Mouse (Mus musculus): ENCODE measurements around the gene Abcb9. TPM values are rescaled to one million over a fixed set of nuclear protein-coding genes. Genes with fewer than 3 reads are reported as not detected.

The Abcb9 gene
- polyA plus RNA-seq, 1 experiment from 2014 or later: 0.54 TPM

- WGBS: 28% methylated on average over 17 of the region's 17 CpGs
- Histone ChIP-seq H3K4me1 (peaks cover 33% of the 10 kb centered on the region), H3K36me3 (peaks cover 5% of the 10 kb centered on the region; the same call in 1 of the 2 replicates), H3K9me3 (replicated peaks) (no peaks in the 10 kb centered on the region), H3K4me3 (peak overlapping the region; percentile 96), H3K27ac (replicated peaks) (peak overlapping the region; percentile 92), H3K27me3 (ENCODE audit: low read depth, poor library complexity, severe bottlenecking) (no peaks in the 10 kb centered on the region)
- DNase-seq (ENCODE audit: low spot score): peak; percentile 60
Measured at GRCm38 (mm10) chr5:124111077-124111741, 15.6 kb upstream of the Abcb9 start.

- no peak overlapping the region for H3K27ac ChIP-seq (replicated peaks)
- no peaks in the 10 kb centered on the region for H3K9me3 ChIP-seq (replicated peaks)
- H3K27me3 ChIP-seq (ENCODE audit: low read depth, poor library complexity, severe bottlenecking): no peaks in the 10 kb centered on the region
- WGBS: 95% methylated on average over 9 of the region's 9 CpGs
- no peak overlapping the region for H3K4me3 ChIP-seq
- H3K36me3 ChIP-seq: no peaks in the 10 kb centered on the region
- DNase-seq (ENCODE audit: low spot score): no peak
- no peaks in the 10 kb centered on the region for H3K4me1 ChIP-seq
Measured at GRCm38 (mm10) chr5:124103552-124103951, 8.0 kb upstream of the Abcb9 start.

GRCm38 (mm10) chr5:124103020-124103419, 7.4 kb upstream of the Abcb9 start:
- H3K36me3 ChIP-seq: no peaks in the 10 kb centered on the region
- H3K27ac ChIP-seq (replicated peaks): no peak overlapping the region
- WGBS: 86% methylated on average over 3 of the region's 3 CpGs
- no peaks in the 10 kb centered on the region for H3K9me3 ChIP-seq (replicated peaks)
- no peaks in the 10 kb centered on the region for H3K4me1 ChIP-seq
- H3K27me3 ChIP-seq (ENCODE audit: low read depth, poor library complexity, severe bottlenecking): no peaks in the 10 kb centered on the region
- no peak for DNase-seq (ENCODE audit: low spot score)
- H3K4me3 ChIP-seq: no peak overlapping the region

- no peak for DNase-seq (ENCODE audit: low spot score)
- H3K4me3 ChIP-seq: no peak overlapping the region
- no peaks in the 10 kb centered on the region for H3K9me3 ChIP-seq (replicated peaks)
- H3K27me3 ChIP-seq (ENCODE audit: low read depth, poor library complexity, severe bottlenecking): no peaks in the 10 kb centered on the region
- no peaks in the 10 kb centered on the region for H3K36me3 ChIP-seq
- no peak overlapping the region for H3K27ac ChIP-seq (replicated peaks)
- no peaks in the 10 kb centered on the region for H3K4me1 ChIP-seq
- 86% methylated on average over 6 of the region's 6 CpGs for whole genome bisulfite sequencing
Measured at GRCm38 (mm10) chr5:124102326-124102725, 6.7 kb upstream of the Abcb9 start.

- WGBS: 94% methylated on average over 11 of the region's 11 CpGs
Measured at GRCm38 (mm10) chr5:124100128-124101044, 4.8 kb upstream of the Abcb9 start.

GRCm38 (mm10) chr5:124098923-124099322, 3.3 kb upstream of the Abcb9 start:
- H3K27ac ChIP-seq (replicated peaks): no peak overlapping the region
- no peaks in the 10 kb centered on the region for H3K36me3 ChIP-seq
- DNase-seq (ENCODE audit: low spot score): no peak
- H3K9me3 ChIP-seq (replicated peaks): no peaks in the 10 kb centered on the region
- H3K4me3 ChIP-seq: no peak overlapping the region
- H3K27me3 ChIP-seq (ENCODE audit: low read depth, poor library complexity, severe bottlenecking): peaks cover 20% of the 10 kb centered on the region
- H3K4me1 ChIP-seq: peaks cover 15% of the 10 kb centered on the region
- 89% methylated on average over 2 of the region's 2 CpGs for WGBS

More at GRCm38 (mm10) chr5:124100128-124101044, 4.8 kb upstream of the Abcb9 start:
- H3K4me1 ChIP-seq: peaks cover 8% of the 10 kb centered on the region
- H3K4me3 ChIP-seq: no peak overlapping the region
- no peak overlapping the region for H3K27ac ChIP-seq (replicated peaks)
- DNase-seq (ENCODE audit: low spot score): no peak
- no peaks in the 10 kb centered on the region for H3K36me3 ChIP-seq
- peaks cover 5% of the 10 kb centered on the region for H3K27me3 ChIP-seq (ENCODE audit: low read depth, poor library complexity, severe bottlenecking)
- no peaks in the 10 kb centered on the region for H3K9me3 ChIP-seq (replicated peaks)

GRCm38 (mm10) chr5:124095077-124095581, 469 bp downstream of the Abcb9 start:
- H3K27ac ChIP-seq (replicated peaks): peak overlapping the region; percentile 42; the same call in 1 of the 2 replicates
- DNase-seq (ENCODE audit: low spot score): peak; percentile 32

GRCm38 (mm10) chr5:124093852-124094604, 1.6 kb downstream of the Abcb9 start:
- no peak for DNase-seq (ENCODE audit: low spot score)
- Histone ChIP-seq H3K36me3 (no peaks in the 10 kb centered on the region), H3K27ac (replicated peaks) (no peak overlapping the region), H3K9me3 (replicated peaks) (no peaks in the 10 kb centered on the region), H3K27me3 (ENCODE audit: low read depth, poor library complexity, severe bottlenecking) (peaks cover 30% of the 10 kb centered on the region), H3K4me3 (no peak overlapping the region), H3K4me1 (peaks cover 19% of the 10 kb centered on the region)
- 88% methylated on average over 12 of the region's 12 CpGs for WGBS

More at GRCm38 (mm10) chr5:124095077-124095581, 469 bp downstream of the Abcb9 start:
- H3K4me1 ChIP-seq: peaks cover 19% of the 10 kb centered on the region
- H3K27me3 ChIP-seq (ENCODE audit: low read depth, poor library complexity, severe bottlenecking): peaks cover 30% of the 10 kb centered on the region
- peak overlapping the region; percentile 56 for H3K4me3 ChIP-seq
- 12% methylated on average over 19 of the region's 19 CpGs for WGBS
- no peaks in the 10 kb centered on the region for H3K36me3 ChIP-seq
- H3K9me3 ChIP-seq (replicated peaks): no peaks in the 10 kb centered on the region

GRCm38 (mm10) chr5:124093120-124093794, 2.3 kb downstream of the Abcb9 start:
- Histone ChIP-seq H3K4me3 (no peak overlapping the region), H3K4me1 (peaks cover 19% of the 10 kb centered on the region), H3K27ac (replicated peaks) (no peak overlapping the region), H3K9me3 (replicated peaks) (no peaks in the 10 kb centered on the region), H3K27me3 (ENCODE audit: low read depth, poor library complexity, severe bottlenecking) (peaks cover 30% of the 10 kb centered on the region), H3K36me3 (no peaks in the 10 kb centered on the region)
- no peak for DNase-seq (ENCODE audit: low spot score)
- WGBS: 79% methylated on average over 11 of the region's 11 CpGs

- H3K4me3 ChIP-seq: no peak overlapping the region
- H3K4me1 ChIP-seq: peaks cover 19% of the 10 kb centered on the region
- H3K36me3 ChIP-seq: no peaks in the 10 kb centered on the region
- H3K27ac ChIP-seq (replicated peaks): no peak overlapping the region
- H3K27me3 ChIP-seq (ENCODE audit: low read depth, poor library complexity, severe bottlenecking): peaks cover 30% of the 10 kb centered on the region
- H3K9me3 ChIP-seq (replicated peaks): no peaks in the 10 kb centered on the region
- DNase-seq (ENCODE audit: low spot score): no peak
- WGBS: 72% methylated on average over 9 of the region's 9 CpGs
Measured at GRCm38 (mm10) chr5:124091951-124092406, 3.6 kb downstream of the Abcb9 start.

- Histone ChIP-seq H3K36me3 (no peaks in the 10 kb centered on the region), H3K27ac (replicated peaks) (no peak overlapping the region), H3K4me1 (peaks cover 6% of the 10 kb centered on the region), H3K4me3 (no peak overlapping the region), H3K9me3 (replicated peaks) (no peaks in the 10 kb centered on the region), H3K27me3 (ENCODE audit: low read depth, poor library complexity, severe bottlenecking) (peaks cover 20% of the 10 kb centered on the region)
- WGBS: 84% methylated on average over 23 of the region's 23 CpGs
- no peak for DNase-seq (ENCODE audit: low spot score)
Measured at GRCm38 (mm10) chr5:124089868-124090267, 5.7 kb downstream of the Abcb9 start.

- Histone ChIP-seq H3K36me3 (no peaks in the 10 kb centered on the region), H3K9me3 (replicated peaks) (no peaks in the 10 kb centered on the region), H3K4me3 (no peak overlapping the region), H3K27ac (replicated peaks) (no peak overlapping the region), H3K4me1 (0 out of 2 replicates have a peak, but pooled peaks cover 1% of the 10 kb centered on the region), H3K27me3 (ENCODE audit: low read depth, poor library complexity, severe bottlenecking) (no peaks in the 10 kb centered on the region)
- WGBS: 85% methylated on average over 4 of the region's 4 CpGs
- no peak for DNase-seq (ENCODE audit: low spot score)
Measured at GRCm38 (mm10) chr5:124086876-124087275, 8.7 kb downstream of the Abcb9 start.
